Mouse (Mus musculus) liver, adult 2 months (tissue): ENCODE measurements at regions not wholly inside any gene's neighbourhood (a gene's known extent, or its start where the extent isn't known, plus 50 kb on each side); places are given as distances from the start of the nearest gene placed in this dataset.

ENCODE experiments used
- CTCF ChIP-seq: fragments of 200-500 bp; IDR thresholded peaks from 2 replicates; pipeline ENCODE4 v1.5.1; 2011; ENCODE audit warnings: low read depth, low read length, control low read depth
- POLR2A ChIP-seq: fragments of 200-500 bp; IDR thresholded peaks from 2 replicates; pipeline ENCODE4 v1.6.1; 2011; ENCODE audit warnings: low read length, control low read depth; ENCODE audit not compliant: insufficient read depth; ENCODE audit errors: extremely low read depth

DNA sequence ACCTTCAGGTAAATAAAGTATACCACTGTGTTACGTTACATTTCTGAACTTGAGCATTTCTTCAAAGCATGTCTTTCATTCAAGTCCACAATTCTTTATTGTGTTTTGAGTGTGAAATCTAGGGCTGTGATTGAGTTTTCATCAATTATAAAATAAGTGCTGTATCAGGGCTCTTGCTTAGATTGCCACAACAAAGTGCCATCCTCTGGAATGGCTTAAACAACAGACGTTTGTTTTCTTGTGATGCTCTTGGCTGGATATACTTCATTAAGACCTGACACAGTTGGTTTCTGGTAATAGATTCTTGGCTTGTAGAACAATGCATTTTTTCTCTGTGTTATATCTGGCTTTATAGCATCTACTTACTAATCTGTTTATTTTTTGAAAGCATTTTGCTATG lies 674.3 kb upstream of the Marcks start:
- no peak for TF ChIP-seq CTCF
- TF ChIP-seq POLR2A, result no peak
